Mouse (Mus musculus): Measurements from ENCODE around the gene Samd14. TPM values are rescaled to one million over a fixed set of nuclear protein-coding genes. Genes with fewer than 3 reads are reported as not detected.
"Not testable (repeated sequence)": the region's sequence is repeated elsewhere in the genome, so short reads cannot be mapped to it uniquely, and the experiment has no call there.

The Samd14 gene
- polyA plus RNA-seq, 1 experiment from 2014 or later = 13.4 TPM

- peaks cover 33% of the 10 kb centered on the region for H3K4me1 ChIP-seq (replicated peaks; ENCODE audit: control insufficient read depth, insufficient read depth, low read length)
- peak overlapping the region; percentile 92 for H3K4me2 ChIP-seq (ENCODE audit: low read depth, low read length)
- peak overlapping the region; percentile 73 for H3K4me3 ChIP-seq (ENCODE audit: low read length)
- peaks cover 3% of the 10 kb centered on the region; the same call in 1 of the 2 replicates for H3K36me3 ChIP-seq (ENCODE audit: control insufficient read depth, insufficient read depth, low read length)
- no peaks in the 10 kb centered on the region for H3K27me3 ChIP-seq (ENCODE audit: control insufficient read depth, insufficient read depth, low read depth, low read length)
- peak overlapping the region; percentile 82 for H3K9ac ChIP-seq (ENCODE audit: low read length)
- H3K9me3 ChIP-seq (ENCODE audit: control insufficient read depth, low read length) = no peaks in the 10 kb centered on the region
- H3K27ac ChIP-seq (ENCODE audit: low read length) = peak overlapping the region; percentile 94
- ATAC-seq (ENCODE audit: low read depth) = peak; percentile 13; the same call in 1 of the 2 replicates
- WGBS = under 1% methylated on average over 37 of the region's 40 CpGs
These were observed 561 bp downstream of the Samd14 start for GRCm38 (mm10) chr11:95010141-95010739.

- Histone ChIP-seq H3K4me3 (ENCODE audit: low read length) (peak overlapping the region; percentile 73), H3K4me2 (ENCODE audit: low read depth, low read length) (peak overlapping the region; percentile 92), H3K9ac (ENCODE audit: low read length) (peak overlapping the region; percentile 5; the same call in 1 of the 2 replicates), H3K4me1 (replicated peaks; ENCODE audit: control insufficient read depth, insufficient read depth, low read length) (peaks cover 33% of the 10 kb centered on the region)
- 7% methylated on average over 4 of the region's 4 CpGs for WGBS
- ATAC-seq (ENCODE audit: low read depth); H3K27ac ChIP-seq (ENCODE audit: low read length); H3K36me3 ChIP-seq (ENCODE audit: control insufficient read depth, insufficient read depth, low read length); H3K27me3 ChIP-seq (ENCODE audit: control insufficient read depth, insufficient read depth, low read depth, low read length); H3K9me3 ChIP-seq (ENCODE audit: control insufficient read depth, low read length): not testable (repeated sequence)
These were observed 1.2 kb downstream of the Samd14 start for GRCm38 (mm10) chr11:95010841-95011403.

- Histone ChIP-seq H3K27ac (ENCODE audit: low read length) (no peak overlapping the region), H3K9me3 (ENCODE audit: control insufficient read depth, low read length) (no peaks in the 10 kb centered on the region), H3K27me3 (ENCODE audit: control insufficient read depth, insufficient read depth, low read depth, low read length) (no peaks in the 10 kb centered on the region), H3K4me1 (replicated peaks; ENCODE audit: control insufficient read depth, insufficient read depth, low read length) (peaks cover 28% of the 10 kb centered on the region), H3K36me3 (ENCODE audit: control insufficient read depth, insufficient read depth, low read length) (no peaks in the 10 kb centered on the region), H3K4me2 (ENCODE audit: low read depth, low read length) (peak overlapping the region; percentile 37), H3K9ac (ENCODE audit: low read length) (0 out of 2 replicates have a peak overlapping the region, but pooled peaks have one; percentile 36), H3K4me3 (ENCODE audit: low read length) (peak overlapping the region; percentile 20; the same call in 1 of the 2 replicates)
- 23% methylated on average over 1 of the region's 1 CpGs for WGBS
- ATAC-seq (ENCODE audit: low read depth) = no peak
These were observed 1.7 kb downstream of the Samd14 start for GRCm38 (mm10) chr11:95011416-95011815.

DNA sequence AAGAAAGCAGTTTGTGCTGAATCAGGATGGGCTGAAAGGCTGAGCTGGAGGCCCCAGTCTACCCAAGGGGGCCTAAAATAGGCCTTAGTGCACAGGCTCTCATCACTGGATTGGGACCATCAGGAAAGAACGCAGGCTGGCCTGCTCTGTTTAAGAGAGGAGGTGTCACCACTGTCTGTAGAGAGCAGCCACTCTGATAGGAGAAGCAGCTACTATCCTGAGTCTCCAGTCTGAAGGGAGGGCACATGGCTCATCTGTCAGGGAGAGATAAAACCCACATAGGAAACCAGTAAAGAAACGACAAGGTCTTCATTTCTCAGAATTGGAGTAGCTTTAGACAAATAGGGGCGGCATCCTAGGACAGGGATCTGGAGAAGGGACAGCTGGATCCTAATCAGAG, 2.4 kb downstream of the Samd14 start:
- H3K27ac ChIP-seq (ENCODE audit: low read length) = no peak overlapping the region
- no peaks in the 10 kb centered on the region for H3K36me3 ChIP-seq (ENCODE audit: control insufficient read depth, insufficient read depth, low read length)
- peaks cover 24% of the 10 kb centered on the region for H3K4me1 ChIP-seq (replicated peaks; ENCODE audit: control insufficient read depth, insufficient read depth, low read length)
- no peak for ATAC-seq (ENCODE audit: low read depth)
- no peak overlapping the region; the same call in 1 of the 2 replicates for H3K4me2 ChIP-seq (ENCODE audit: low read depth, low read length)
- WGBS = 43% methylated on average over 3 of the region's 3 CpGs
- H3K27me3 ChIP-seq (ENCODE audit: control insufficient read depth, insufficient read depth, low read depth, low read length) = no peaks in the 10 kb centered on the region
- no peak overlapping the region for H3K9ac ChIP-seq (ENCODE audit: low read length)
- no peaks in the 10 kb centered on the region for H3K9me3 ChIP-seq (ENCODE audit: control insufficient read depth, low read length)
- no peak overlapping the region for H3K4me3 ChIP-seq (ENCODE audit: low read length)

- Histone ChIP-seq H3K27me3 (ENCODE audit: control insufficient read depth, insufficient read depth, low read depth, low read length) (no peaks in the 10 kb centered on the region), H3K9me3 (ENCODE audit: control insufficient read depth, low read length) (no peaks in the 10 kb centered on the region), H3K9ac (ENCODE audit: low read length) (no peak overlapping the region), H3K4me1 (replicated peaks; ENCODE audit: control insufficient read depth, insufficient read depth, low read length) (peaks cover 20% of the 10 kb centered on the region), H3K4me3 (ENCODE audit: low read length) (no peak overlapping the region), H3K27ac (ENCODE audit: low read length) (no peak overlapping the region), H3K4me2 (ENCODE audit: low read depth, low read length) (no peak overlapping the region), H3K36me3 (ENCODE audit: control insufficient read depth, insufficient read depth, low read length) (no peaks in the 10 kb centered on the region)
- WGBS = 26% methylated on average over 3 of the region's 3 CpGs
- ATAC-seq (ENCODE audit: low read depth) = no peak
These were observed 2.8 kb downstream of the Samd14 start for GRCm38 (mm10) chr11:95012487-95012886.

DNA sequence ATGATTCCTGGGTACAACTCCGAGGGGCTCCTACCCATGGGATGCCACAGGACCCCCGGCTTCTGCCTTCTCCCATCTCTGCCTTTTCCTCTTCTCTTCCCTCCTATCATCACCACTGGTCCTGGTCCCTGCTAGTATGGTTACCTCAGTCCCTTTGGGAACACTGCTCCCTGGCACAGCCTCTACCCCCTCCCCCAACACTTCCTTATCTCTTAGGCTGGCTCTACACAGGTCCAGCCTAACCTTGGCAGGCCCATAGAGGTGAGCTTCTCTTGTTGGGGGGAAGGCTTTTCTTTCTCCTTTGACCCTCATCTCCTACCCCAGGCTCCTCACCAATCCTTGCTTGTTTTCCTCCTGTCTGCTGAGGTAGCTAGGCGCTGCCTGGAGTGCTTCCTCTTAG, 5.8 kb downstream of the Samd14 start:
- Histone ChIP-seq H3K4me1 (replicated peaks; ENCODE audit: control insufficient read depth, insufficient read depth, low read length) (peaks cover 7% of the 10 kb centered on the region), H3K27ac (ENCODE audit: low read length) (no peak overlapping the region), H3K36me3 (ENCODE audit: control insufficient read depth, insufficient read depth, low read length) (0 out of 2 replicates have a peak, but pooled peaks cover 6% of the 10 kb centered on the region), H3K4me3 (ENCODE audit: low read length) (no peak overlapping the region), H3K9me3 (ENCODE audit: control insufficient read depth, low read length) (no peaks in the 10 kb centered on the region), H3K4me2 (ENCODE audit: low read depth, low read length) (no peak overlapping the region), H3K9ac (ENCODE audit: low read length) (no peak overlapping the region), H3K27me3 (ENCODE audit: control insufficient read depth, insufficient read depth, low read depth, low read length) (no peaks in the 10 kb centered on the region)
- ATAC-seq (ENCODE audit: low read depth) = no peak
- WGBS = 62% methylated on average over 3 of the region's 3 CpGs

GRCm38 (mm10) chr11:95022237-95022992, 12.7 kb downstream of the Samd14 start:
- Histone ChIP-seq H3K4me1 (replicated peaks; ENCODE audit: control insufficient read depth, insufficient read depth, low read length) (no peaks in the 10 kb centered on the region; the same call in none of the 2 replicates), H3K9ac (ENCODE audit: low read length) (no peak overlapping the region), H3K27me3 (ENCODE audit: control insufficient read depth, insufficient read depth, low read depth, low read length) (no peaks in the 10 kb centered on the region), H3K9me3 (ENCODE audit: control insufficient read depth, low read length) (no peaks in the 10 kb centered on the region), H3K4me2 (ENCODE audit: low read depth, low read length) (no peak overlapping the region), H3K4me3 (ENCODE audit: low read length) (no peak overlapping the region), H3K36me3 (ENCODE audit: control insufficient read depth, insufficient read depth, low read length) (peaks cover 12% of the 10 kb centered on the region; the same call in 1 of the 2 replicates), H3K27ac (ENCODE audit: low read length) (no peak overlapping the region)
- 77% methylated on average over 10 of the region's 10 CpGs for WGBS
- no peak for ATAC-seq (ENCODE audit: low read depth)

GRCm38 (mm10) chr11:95023481-95023880, 13.8 kb downstream of the Samd14 start:
- Histone ChIP-seq H3K4me1 (replicated peaks; ENCODE audit: control insufficient read depth, insufficient read depth, low read length) (no peaks in the 10 kb centered on the region; the same call in none of the 2 replicates), H3K4me3 (ENCODE audit: low read length) (no peak overlapping the region), H3K9me3 (ENCODE audit: control insufficient read depth, low read length) (no peaks in the 10 kb centered on the region), H3K27ac (ENCODE audit: low read length) (no peak overlapping the region), H3K9ac (ENCODE audit: low read length) (no peak overlapping the region), H3K36me3 (ENCODE audit: control insufficient read depth, insufficient read depth, low read length) (peaks cover 12% of the 10 kb centered on the region; the same call in 1 of the 2 replicates), H3K4me2 (ENCODE audit: low read depth, low read length) (no peak overlapping the region), H3K27me3 (ENCODE audit: control insufficient read depth, insufficient read depth, low read depth, low read length) (no peaks in the 10 kb centered on the region)
- 93% methylated on average over 9 of the region's 9 CpGs for WGBS
- no peak for ATAC-seq (ENCODE audit: low read depth)

All from lung, embryonic 16.5 days (tissue).